In genomic region chr9:123215621-123216440, GRCm38 (mm10) we compare ENCODE assay signal across 8 mouse cellular contexts. TPM values are rescaled to one million over a fixed set of nuclear protein-coding genes. Genes with fewer than 3 reads are reported as not detected.
A peak's percentile ranks its signal among the peaks of the same experiment; 100 is the strongest.
DNase-seq lines count a peak whose midpoint lies in the region; ATAC-seq lines count a peak whose summit lies in the region.

TSS of gene Cdcp1 (minus strand) at chr9:123216038.

- peaks cover 31% of the 10 kb centered on the region for H3K27me3 ChIP-seq in heart, embryonic 12.5 days (replicated peaks)
- peaks cover 27% of the 10 kb centered on the region for H3K27me3 ChIP-seq in forebrain, embryonic 13.5 days

- H3K4me3 ChIP-seq in heart, embryonic 12.5 days, result peak within 1 kb of the TSS; percentile 37
- H3K4me3 ChIP-seq in forebrain, embryonic 13.5 days, result peak within 1 kb of the TSS; percentile 13; the same call in 1 of the 2 replicates

- H3K9ac ChIP-seq in heart, embryonic 12.5 days, result peak within 1 kb of the TSS; percentile 39
- H3K9ac ChIP-seq in forebrain, embryonic 13.5 days, result no peak within 1 kb of the TSS

- ATAC-seq in heart, embryonic 12.5 days (ENCODE audit: insufficient number of reproducible peaks, low FRiP score), result peak; percentile 29
- ATAC-seq in forebrain, embryonic 13.5 days, result no peak

- H3K36me3 ChIP-seq in heart, embryonic 12.5 days, result no peaks in the 10 kb centered on the region
- H3K36me3 ChIP-seq in forebrain, embryonic 13.5 days (ENCODE audit: poor library complexity, severe bottlenecking), result no peaks in the 10 kb centered on the region

- H3K9me3 ChIP-seq in heart, embryonic 12.5 days (replicated peaks), result no peaks in the 10 kb centered on the region
- H3K9me3 ChIP-seq in forebrain, embryonic 13.5 days (replicated peaks), result no peaks in the 10 kb centered on the region

- intact Hi-C loops in left cerebral cortex, postnatal 25 days (cut with DNase I), result no loop called here

- peaks cover 24% of the 10 kb centered on the region for H3K4me1 ChIP-seq in heart, embryonic 12.5 days (replicated peaks)
- peaks cover 6% of the 10 kb centered on the region for H3K4me1 ChIP-seq in forebrain, embryonic 13.5 days

- 8% methylated on average over 45 of the region's 45 CpGs for WGBS in heart, embryonic 12.5 days
- 6% methylated on average over 45 of the region's 45 CpGs for WGBS in forebrain, embryonic 13.5 days

- H3K27ac ChIP-seq in heart, embryonic 12.5 days (ENCODE audit: poor library complexity, severe bottlenecking), result no peak within 1 kb of the TSS
- no peak within 1 kb of the TSS for H3K27ac ChIP-seq in forebrain, embryonic 13.5 days

- H3K4me2 ChIP-seq in heart, embryonic 12.5 days, result peak within 1 kb of the TSS; percentile 78
- H3K4me2 ChIP-seq in forebrain, embryonic 13.5 days, result peak within 1 kb of the TSS; percentile 52

- no peak for DNase-seq in heart, adult 8-10 months (ENCODE audit: low spot score)
- DNase-seq in kidney, postnatal 10 days, result peak; percentile 72
- peak; percentile 38 for DNase-seq in lung, postnatal 25 days (ENCODE audit: low spot score)
- peak; percentile 71 for DNase-seq in yolk sac, embryonic 10.5 days (ENCODE audit: low spot score)
- DNase-seq in left cerebral cortex, postnatal 25 days (ENCODE audit: low spot score in 2 of 2), result no peak
- no peak for DNase-seq in layer of hippocampus, postnatal 36 days

RNA-seq across cellular contexts. Expression of gene Cdcp1, which starts in this region (rescaled TPM):
- 0.09 and 0.18 TPM in 2 replicates for polyA plus RNA-seq in heart, embryonic 12.5 days (2016; fragmentation: Nextera tagmentation; extraction: Ambion mirVana)
- under 1 TPM; 0.11 to 0.28 (median 0.20) TPM for total RNA-seq in heart, adult 8-10 months (2022)
- polyA plus RNA-seq in forebrain, embryonic 13.5 days (2015; fragmentation: Nextera tagmentation; extraction: Ambion mirVana), result 0.06 TPM in 1 of 2 replicates, not detected in the other
- under 1 TPM; 0.11 to 0.23 TPM for total RNA-seq in left cerebral cortex, postnatal 25 days (2021)
- not detected for total RNA-seq in layer of hippocampus, postnatal 36 days (2021)

Comparison
In these comparisons a context has a peak if more than half of its experiments do, and no peak if none do; other contexts are left out.
1. Peak in ATAC-seq, H3K4me3 ChIP-seq, H3K9ac ChIP-seq and H3K4me2 ChIP-seq in heart, embryonic 12.5 days; RNA of the gene not detected or under 1 TPM.
2. DNase-seq: peak in kidney, postnatal 10 days (single experiment), lung, postnatal 25 days (single experiment) and yolk sac, embryonic 10.5 days (single experiment); none in heart, adult 8-10 months (single experiment), left cerebral cortex, postnatal 25 days (0 of 2) and layer of hippocampus, postnatal 36 days (0 of 2).